Mouse (Mus musculus) CH12.LX (cell line): ENCODE results near the gene Prg2. TPM values are rescaled to one million over a fixed set of nuclear protein-coding genes. Genes with fewer than 3 reads are reported as not detected.

Source experiments
- DNase-seq: peaks from one replicate; pipeline ENCODE4 v3.0.0-alpha.2; 2013; ENCODE audit errors: extremely low read depth
- H3K27ac ChIP-seq: 2 replicates; pipeline ENCODE4 v1.5.1; 2012; ENCODE audit warnings: low read depth, mild to moderate bottlenecking, control low read depth, moderate library complexity; ENCODE audit not compliant: insufficient read depth
- H3K27me3 ChIP-seq: replicated peaks from 2 replicates; pipeline ENCODE3; 2012; ENCODE audit warnings: inconsistent platforms
- H3K36me3 ChIP-seq, 2 experiments: replicated peaks in 1 of 2; 2 replicates each; pipeline versions ENCODE3 to v1.6.1; 2012; ENCODE audit warnings: inconsistent platforms in 1 of 2, low read length in 1 of 2, mild to moderate bottlenecking in 1 of 2, mixed read lengths in 1 of 2, moderate library complexity in 1 of 2; ENCODE audit not compliant: control insufficient read depth in 1 of 2, insufficient read depth in 1 of 2
- H3K4me1 ChIP-seq, 2 experiments: 2 replicates each; pipeline ENCODE4 v1.6.1; 2012; ENCODE audit warnings: inconsistent platforms in 1 of 2, moderate library complexity in 1 of 2; ENCODE audit not compliant: insufficient read depth in 2 of 2, control insufficient read depth in 1 of 2
- H3K4me2 ChIP-seq: 2 replicates; pipeline ENCODE4 v1.6.1; 2012; ENCODE audit warnings: low read depth, mild to moderate bottlenecking, control low read depth; ENCODE audit not compliant: poor library complexity, insufficient read depth, severe bottlenecking
- H3K4me3 ChIP-seq, 3 experiments: fragments of 150-350 bp in 1 of 3; sonication (generic) in 1 of 3; replicated peaks in 1 of 3; 2 replicates each; pipeline versions ENCODE3 to v1.5.1; 2011 to 2012; ENCODE audit warnings: low read depth in 2 of 3, low read length in 2 of 3, mild to moderate bottlenecking in 2 of 3, moderate library complexity in 2 of 3, control low read depth in 1 of 3, improper control_type of control experiment in 1 of 3, inconsistent platforms in 1 of 3, mixed read lengths in 1 of 3; ENCODE audit not compliant: poor library complexity in 1 of 3
- H3K79me2 ChIP-seq: replicated peaks from 2 replicates; pipeline ENCODE4 v1.6.1; 2012; ENCODE audit warnings: mild to moderate bottlenecking, moderate library complexity; ENCODE audit not compliant: control insufficient read depth, poor library complexity, insufficient read depth, severe bottlenecking; ENCODE audit errors: extremely low read depth
- H3K9ac ChIP-seq: 2 replicates; pipeline ENCODE4 v1.6.1; 2012; ENCODE audit warnings: low read depth, mild to moderate bottlenecking, control low read depth, moderate library complexity; ENCODE audit not compliant: insufficient read depth
- H3K9me3 ChIP-seq: replicated peaks from 2 replicates; pipeline ENCODE3; 2012; ENCODE audit warnings: low read length, inconsistent platforms, mixed read lengths
- BHLHE40 ChIP-seq: IDR thresholded peaks from 2 replicates; pipeline ENCODE4 v1.6.1; 2011; ENCODE audit warnings: mild to moderate bottlenecking, low read depth, low read length, improper control_type of control experiment
- CHD2 ChIP-seq: IDR thresholded peaks from 2 replicates; pipeline ENCODE4 v1.6.1; 2011; ENCODE audit warnings: low read length, improper control_type of control experiment
- CTCF ChIP-seq, 2 experiments: IDR thresholded peaks in 1 of 2; conservative IDR thresholded peaks in 1 of 2; 2 replicates each; pipeline ENCODE4 v1.5.1; 2011 to 2012; ENCODE audit warnings: low read depth in 2 of 2, low read length in 2 of 2, improper control_type of control experiment in 1 of 2, inconsistent platforms in 1 of 2, mild to moderate bottlenecking in 1 of 2, moderate library complexity in 1 of 2
- ELF1 ChIP-seq: IDR thresholded peaks from 2 replicates; pipeline ENCODE4 v1.6.1; 2014; ENCODE audit warnings: low read depth, mild to moderate bottlenecking, inconsistent platforms, low read length, improper control_type of control experiment
- EP300 ChIP-seq: IDR thresholded peaks from 2 replicates; pipeline ENCODE4 v1.6.1; 2011; ENCODE audit warnings: low read length, improper control_type of control experiment
- ETS1 ChIP-seq: conservative IDR thresholded peaks from 2 replicates; pipeline ENCODE4 v1.6.1; 2012; ENCODE audit warnings: low read depth, mild to moderate bottlenecking, inconsistent platforms, low read length, improper control_type of control experiment, moderate library complexity
- GABPA ChIP-seq: IDR thresholded peaks from 2 replicates; pipeline ENCODE4 v1.6.1; 2012; ENCODE audit warnings: low read depth, low read length, improper control_type of control experiment, inconsistent platforms; ENCODE audit not compliant: insufficient replicate concordance
- IRF4 ChIP-seq: IDR thresholded peaks from 2 replicates; pipeline ENCODE4 v1.6.1; 2014; ENCODE audit warnings: low read depth, mild to moderate bottlenecking, inconsistent platforms, low read length, improper control_type of control experiment
- JUN ChIP-seq: IDR thresholded peaks from 2 replicates; pipeline ENCODE4 v1.6.1; 2011; ENCODE audit warnings: low read depth, mild to moderate bottlenecking, low read length, improper control_type of control experiment, moderate library complexity; ENCODE audit not compliant: insufficient read depth
- JUND ChIP-seq: conservative IDR thresholded peaks from 2 replicates; pipeline ENCODE4 v1.6.1; 2011; ENCODE audit warnings: low read depth, low read length, improper control_type of control experiment
- KAT2A ChIP-seq: IDR thresholded peaks from 2 replicates; pipeline ENCODE4 v1.6.1; 2012; ENCODE audit warnings: low read length, improper control_type of control experiment, inconsistent platforms; ENCODE audit not compliant: insufficient replicate concordance
- MAX ChIP-seq: IDR thresholded peaks from 2 replicates; pipeline ENCODE4 v1.6.1; 2011; ENCODE audit warnings: low read length, improper control_type of control experiment
- MAZ ChIP-seq: IDR thresholded peaks from 2 replicates; pipeline ENCODE4 v1.6.1; 2012; ENCODE audit warnings: low read depth, mild to moderate bottlenecking, inconsistent platforms, low read length, improper control_type of control experiment, moderate library complexity
- MEF2A ChIP-seq: IDR thresholded peaks from 2 replicates; pipeline ENCODE4 v1.6.1; 2014; ENCODE audit warnings: low read depth, mild to moderate bottlenecking, inconsistent platforms, low read length, improper control_type of control experiment, borderline replicate concordance
- MXI1 ChIP-seq: IDR thresholded peaks from 2 replicates; pipeline ENCODE4 v1.6.1; 2011; ENCODE audit warnings: mild to moderate bottlenecking, low read depth, low read length, improper control_type of control experiment
- PAX5 ChIP-seq: IDR thresholded peaks from 2 replicates; pipeline ENCODE4 v1.6.1; 2012; ENCODE audit warnings: low read length, inconsistent platforms, mixed read lengths
- POLR2A ChIP-seq: IDR thresholded peaks from 2 replicates; pipeline ENCODE4 v1.6.1; 2011; ENCODE audit warnings: low read depth, mild to moderate bottlenecking, improper control_type of control experiment, low read length
- RAD21 ChIP-seq: IDR thresholded peaks from 2 replicates; pipeline ENCODE4 v1.6.1; 2011; ENCODE audit warnings: low read depth, mild to moderate bottlenecking, low read length, improper control_type of control experiment, moderate library complexity
- RCOR1 ChIP-seq: conservative IDR thresholded peaks from 2 replicates; pipeline ENCODE4 v1.6.1; 2012; ENCODE audit warnings: low read depth, mild to moderate bottlenecking, inconsistent platforms, low read length, improper control_type of control experiment
- SIN3A ChIP-seq: IDR thresholded peaks from 2 replicates; pipeline ENCODE4 v1.6.1; 2012; ENCODE audit warnings: low read length, improper control_type of control experiment, inconsistent platforms
- SMC3 ChIP-seq: IDR thresholded peaks from 2 replicates; pipeline ENCODE4 v1.6.1; 2011; ENCODE audit warnings: low read depth, low read length, improper control_type of control experiment
- TBP ChIP-seq: conservative IDR thresholded peaks from 2 replicates; pipeline ENCODE4 v1.6.1; 2011; ENCODE audit warnings: low read depth, low read length, improper control_type of control experiment
- TCF12 ChIP-seq: IDR thresholded peaks from 2 replicates; pipeline ENCODE4 v1.6.1; 2014; ENCODE audit warnings: low read depth, mild to moderate bottlenecking, inconsistent platforms, low read length, improper control_type of control experiment
- UBTF ChIP-seq: IDR thresholded peaks from 2 replicates; pipeline ENCODE4 v1.6.1; 2012; ENCODE audit warnings: low read depth, mild to moderate bottlenecking, inconsistent platforms, low read length, improper control_type of control experiment, moderate library complexity
- USF2 ChIP-seq: conservative IDR thresholded peaks from 2 replicates; pipeline ENCODE4 v1.6.1; 2011; ENCODE audit warnings: low read depth, low read length, improper control_type of control experiment
- ZC3H11A ChIP-seq: IDR thresholded peaks from 2 replicates; pipeline ENCODE4 v1.6.1; 2012; ENCODE audit warnings: low read depth, mild to moderate bottlenecking, inconsistent platforms, low read length, improper control_type of control experiment
- ZKSCAN1 ChIP-seq: IDR thresholded peaks from 2 replicates; pipeline ENCODE4 v1.6.1; 2012; ENCODE audit warnings: low read depth, inconsistent platforms, low read length, improper control_type of control experiment, borderline replicate concordance
- ZMIZ1 ChIP-seq: IDR thresholded peaks from 2 replicates; pipeline ENCODE4 v1.6.1; 2012; ENCODE audit warnings: low read depth, mild to moderate bottlenecking, inconsistent platforms, low read length, improper control_type of control experiment
- ZNF384 ChIP-seq: IDR thresholded peaks from 2 replicates; pipeline ENCODE4 v1.6.1; 2012; ENCODE audit warnings: low read depth, low read length, improper control_type of control experiment, inconsistent platforms
- dilution Hi-C: fragments of 300-500 bp; cut with MboI; formaldehyde crosslinking; loops from 2 replicates; pipeline ENCODE4 v1.14.3; 2020; ENCODE audit warnings: low sequenced_read_pairs; ENCODE audit not compliant: extremely low pct_unique_long_range_greater_than_20kb, extremely low pct_ligation_motif_present
- in situ Hi-C: fragments of 300-500 bp; cut with MboI; formaldehyde crosslinking; loops from 3 replicates; pipeline ENCODE4 v1.14.3; 2019; ENCODE audit warnings: low sequenced_read_pairs, low pct_ligation_motif_present, low pct_unique_long_range_greater_than_20kb, mixed read lengths
- polyA plus RNA-seq: library from polyadenylated mRNA; unstranded; fragments of >175 nt; gene quantifications from 2 replicates; pipeline ENCODE4 v1.2.1, GENCODE M21; 2012; ENCODE audit warnings: low read depth; ENCODE audit not compliant: insufficient read length
- total RNA-seq, 2 experiments: library from RNA; depleted of rRNA; stranded (reverse); fragments of 300-350 nt in 1 of 2; fragments of >200 nt in 1 of 2; gene quantifications; 2 replicates each; pipeline ENCODE4 v1.2.3; 2012 to 2014

The Prg2 gene
- total and polyA plus RNA-seq, 3 experiments = 0.60 to 0.93 (median 0.81) TPM

- no peak overlapping the region for H3K4me3 ChIP-seq
- peaks cover 33 to 97% of the 10 kb centered on the region in 2 experiments for H3K4me1 ChIP-seq
- H3K36me3 ChIP-seq = peaks cover 30 to 47% of the 10 kb centered on the region in 2 experiments
- peak; percentile 84 for DNase-seq
- TF ChIP-seq TCF12 = peak; percentile 89
- peak; percentile 95 for TF ChIP-seq EP300
- no peak for TF ChIP-seq ZMIZ1
- no peak; the same call in 1 of the 2 replicates for TF ChIP-seq MXI1
- peak in 1 of 2 experiments; percentile 32; a peak in 1 of 4 replicates for TF ChIP-seq CTCF (conservative IDR thresholded peaks at IDR 0.05 in 1 of 2, IDR thresholded peaks at IDR 0.05 in 1 of 2; ENCODE audit: low read depth in 2 of 2, low read length in 2 of 2)
- peak; percentile 68; the same call in 1 of the 2 replicates for TF ChIP-seq CHD2
- peak; percentile 18; the same call in 1 of the 2 replicates for TF ChIP-seq POLR2A
- TF ChIP-seq TBP = peak; percentile 89
- peak; percentile 92 for TF ChIP-seq RCOR1
- no peak for TF ChIP-seq MAZ
- no peak for TF ChIP-seq PAX5
- no peak for TF ChIP-seq MAX
- TF ChIP-seq MEF2A = peak; percentile 78; the same call in 1 of the 2 replicates
- TF ChIP-seq ZNF384 = peak; percentile 89
- peak; percentile 81 for TF ChIP-seq BHLHE40
- peak; percentile 79 for TF ChIP-seq JUN
- peak; percentile 21 for TF ChIP-seq SMC3
- peak; percentile 90; the same call in 1 of the 2 replicates for TF ChIP-seq UBTF
- no peak for TF ChIP-seq KAT2A
- TF ChIP-seq SIN3A = peak; percentile 15; the same call in 1 of the 2 replicates
- no peak for TF ChIP-seq ZC3H11A
- no peak for TF ChIP-seq USF2
- peak; percentile 85 for TF ChIP-seq JUND
- TF ChIP-seq ETS1 = peak; percentile 93
- peak; percentile 95 for TF ChIP-seq IRF4
- no peak for TF ChIP-seq ZKSCAN1
- no peak for TF ChIP-seq GABPA
- no peak; the same call in 1 of the 2 replicates for TF ChIP-seq ELF1
- TF ChIP-seq RAD21 = no peak; the same call in 1 of the 2 replicates
- H3K9me3 ChIP-seq = peaks cover 3% of the 10 kb centered on the region
- dilution Hi-C loops = no loop called here
- peak overlapping the region; percentile 21; the same call in 1 of the 2 replicates for H3K9ac ChIP-seq
- H3K27me3 ChIP-seq = no peaks in the 10 kb centered on the region
- no peaks in the 10 kb centered on the region for H3K79me2 ChIP-seq
- in situ Hi-C loops = loop anchor here (5.0 kb wide), 1 partner anchor 41 kb away; no protein-coding TSS in a partner anchor
- H3K27ac ChIP-seq = peak overlapping the region; percentile 94
- no peak overlapping the region; the same call in 1 of the 2 replicates for H3K4me2 ChIP-seq
These were observed 19.0 kb upstream of the Prg2 start for GRCm38 (mm10) chr2:84961300-84961699.
